Mouse (Mus musculus) MEL (cell line): Measurements from ENCODE around the gene Utp11.

ENCODE experiments used
- CTCF ChIP-seq, 3 experiments: IDR thresholded peaks in 2 of 3; conservative IDR thresholded peaks in 1 of 3; 2 replicates each; pipeline ENCODE4 v1.5.1; 2011 to 2012; ENCODE audit warnings: low read length in 3 of 3, low read depth in 2 of 3, mild to moderate bottlenecking in 2 of 3, improper control_type of control experiment in 1 of 3, inconsistent platforms in 1 of 3, mixed read lengths in 1 of 3, moderate library complexity in 1 of 3; ENCODE audit not compliant: control insufficient read depth in 1 of 3, insufficient read depth in 1 of 3, poor library complexity in 1 of 3, severe bottlenecking in 1 of 3
- GATA1 ChIP-seq: IDR thresholded peaks from 2 replicates; pipeline ENCODE4 v1.6.1; 2011; ENCODE audit warnings: low read depth, low read length, improper control_type of control experiment
- JUND ChIP-seq: IDR thresholded peaks from 2 replicates; pipeline ENCODE4 v1.6.1; 2011; ENCODE audit warnings: low read depth, mild to moderate bottlenecking, improper control_type of control experiment, low read length
- MAFK ChIP-seq: IDR thresholded peaks from 2 replicates; pipeline ENCODE4 v1.6.1; 2011; ENCODE audit warnings: low read depth, mild to moderate bottlenecking, low read length, improper control_type of control experiment, borderline replicate concordance
- MAZ ChIP-seq: IDR thresholded peaks from 2 replicates; pipeline ENCODE4 v1.6.1; 2012; ENCODE audit warnings: low read depth, mild to moderate bottlenecking, inconsistent platforms, low read length, improper control_type of control experiment
- POLR2A ChIP-seq, 2 experiments: IDR thresholded peaks; 2 replicates each; pipeline ENCODE4 v1.6.1; 2011 to 2012; ENCODE audit warnings: low read length in 2 of 2, mild to moderate bottlenecking in 2 of 2, control low read depth in 1 of 2, improper control_type of control experiment in 1 of 2, low read depth in 1 of 2, moderate library complexity in 1 of 2; ENCODE audit not compliant: control insufficient read depth in 1 of 2, insufficient read depth in 1 of 2, poor library complexity in 1 of 2
- USF1 ChIP-seq: IDR thresholded peaks from 2 replicates; pipeline ENCODE4 v1.6.1; 2014; ENCODE audit warnings: low read depth, mild to moderate bottlenecking, inconsistent platforms, low read length, improper control_type of control experiment, moderate library complexity

- no peak for TF ChIP-seq MAFK
- TF ChIP-seq MAZ = no peak
- no peak for TF ChIP-seq POLR2A (IDR thresholded peaks at IDR 0.05; ENCODE audit: control insufficient read depth in 1 of 2, insufficient read depth in 1 of 2, low read depth in 1 of 2, low read length in 2 of 2, poor library complexity in 1 of 2)
- TF ChIP-seq CTCF (IDR thresholded peaks at IDR 0.05 in 2 of 3, conservative IDR thresholded peaks at IDR 0.05 in 1 of 3; ENCODE audit: control insufficient read depth in 1 of 3, insufficient read depth in 1 of 3, low read depth in 2 of 3, low read length in 3 of 3, poor library complexity in 1 of 3, severe bottlenecking in 1 of 3) = no peak
- no peak for TF ChIP-seq GATA1
- TF ChIP-seq JUND = no peak
- TF ChIP-seq USF1 = no peak
Measured at GRCm38 (mm10) chr4:124699791-124700190, 6.4 kb upstream of the Utp11 start.
